Mouse (Mus musculus) CH12.LX (cell line): ENCODE data around the gene Fbxo10. TPM values are rescaled to one million over a fixed set of nuclear protein-coding genes. Genes with fewer than 3 reads are reported as not detected.

ENCODE experiments used
- DNase-seq: peaks from one replicate; pipeline ENCODE4 v3.0.0-alpha.2; 2013; ENCODE audit errors: extremely low read depth
- H3K27ac ChIP-seq: 2 replicates; pipeline ENCODE4 v1.5.1; 2012; ENCODE audit warnings: low read depth, mild to moderate bottlenecking, control low read depth, moderate library complexity; ENCODE audit not compliant: insufficient read depth
- H3K27me3 ChIP-seq: replicated peaks from 2 replicates; pipeline ENCODE3; 2012; ENCODE audit warnings: inconsistent platforms
- H3K36me3 ChIP-seq, 2 experiments: replicated peaks in 1 of 2; 2 replicates each; pipeline versions ENCODE3 to v1.6.1; 2012; ENCODE audit warnings: inconsistent platforms in 1 of 2, low read length in 1 of 2, mild to moderate bottlenecking in 1 of 2, mixed read lengths in 1 of 2, moderate library complexity in 1 of 2; ENCODE audit not compliant: control insufficient read depth in 1 of 2, insufficient read depth in 1 of 2
- H3K4me1 ChIP-seq, 2 experiments: 2 replicates each; pipeline ENCODE4 v1.6.1; 2012; ENCODE audit warnings: inconsistent platforms in 1 of 2, moderate library complexity in 1 of 2; ENCODE audit not compliant: insufficient read depth in 2 of 2, control insufficient read depth in 1 of 2
- H3K4me2 ChIP-seq: 2 replicates; pipeline ENCODE4 v1.6.1; 2012; ENCODE audit warnings: low read depth, mild to moderate bottlenecking, control low read depth; ENCODE audit not compliant: poor library complexity, insufficient read depth, severe bottlenecking
- H3K4me3 ChIP-seq, 3 experiments: fragments of 150-350 bp in 1 of 3; sonication (generic) in 1 of 3; replicated peaks in 1 of 3; 2 replicates each; pipeline versions ENCODE3 to v1.5.1; 2011 to 2012; ENCODE audit warnings: low read depth in 2 of 3, low read length in 2 of 3, mild to moderate bottlenecking in 2 of 3, moderate library complexity in 2 of 3, control low read depth in 1 of 3, improper control_type of control experiment in 1 of 3, inconsistent platforms in 1 of 3, mixed read lengths in 1 of 3; ENCODE audit not compliant: poor library complexity in 1 of 3
- H3K79me2 ChIP-seq: replicated peaks from 2 replicates; pipeline ENCODE4 v1.6.1; 2012; ENCODE audit warnings: mild to moderate bottlenecking, moderate library complexity; ENCODE audit not compliant: control insufficient read depth, poor library complexity, insufficient read depth, severe bottlenecking; ENCODE audit errors: extremely low read depth
- H3K9ac ChIP-seq: 2 replicates; pipeline ENCODE4 v1.6.1; 2012; ENCODE audit warnings: low read depth, mild to moderate bottlenecking, control low read depth, moderate library complexity; ENCODE audit not compliant: insufficient read depth
- H3K9me3 ChIP-seq: replicated peaks from 2 replicates; pipeline ENCODE3; 2012; ENCODE audit warnings: low read length, inconsistent platforms, mixed read lengths
- BHLHE40 ChIP-seq: IDR thresholded peaks from 2 replicates; pipeline ENCODE4 v1.6.1; 2011; ENCODE audit warnings: mild to moderate bottlenecking, low read depth, low read length, improper control_type of control experiment
- CHD1 ChIP-seq: IDR thresholded peaks from 2 replicates; pipeline ENCODE4 v1.6.1; 2012; ENCODE audit warnings: low read depth, low read length, improper control_type of control experiment, inconsistent platforms
- CHD2 ChIP-seq: IDR thresholded peaks from 2 replicates; pipeline ENCODE4 v1.6.1; 2011; ENCODE audit warnings: low read length, improper control_type of control experiment
- CTCF ChIP-seq, 2 experiments: IDR thresholded peaks in 1 of 2; conservative IDR thresholded peaks in 1 of 2; 2 replicates each; pipeline ENCODE4 v1.5.1; 2011 to 2012; ENCODE audit warnings: low read depth in 2 of 2, low read length in 2 of 2, improper control_type of control experiment in 1 of 2, inconsistent platforms in 1 of 2, mild to moderate bottlenecking in 1 of 2, moderate library complexity in 1 of 2
- E2F4 ChIP-seq: IDR thresholded peaks from 2 replicates; pipeline ENCODE4 v1.6.1; 2011; ENCODE audit warnings: low read depth, low read length, improper control_type of control experiment; ENCODE audit not compliant: insufficient replicate concordance
- ELF1 ChIP-seq: IDR thresholded peaks from 2 replicates; pipeline ENCODE4 v1.6.1; 2014; ENCODE audit warnings: low read depth, mild to moderate bottlenecking, inconsistent platforms, low read length, improper control_type of control experiment
- EP300 ChIP-seq: IDR thresholded peaks from 2 replicates; pipeline ENCODE4 v1.6.1; 2011; ENCODE audit warnings: low read length, improper control_type of control experiment
- ETS1 ChIP-seq: conservative IDR thresholded peaks from 2 replicates; pipeline ENCODE4 v1.6.1; 2012; ENCODE audit warnings: low read depth, mild to moderate bottlenecking, inconsistent platforms, low read length, improper control_type of control experiment, moderate library complexity
- GABPA ChIP-seq: IDR thresholded peaks from 2 replicates; pipeline ENCODE4 v1.6.1; 2012; ENCODE audit warnings: low read depth, low read length, improper control_type of control experiment, inconsistent platforms; ENCODE audit not compliant: insufficient replicate concordance
- HCFC1 ChIP-seq: IDR thresholded peaks from 2 replicates; pipeline ENCODE4 v1.6.1; 2012; ENCODE audit warnings: low read depth, mild to moderate bottlenecking, inconsistent platforms, low read length, improper control_type of control experiment
- IRF4 ChIP-seq: IDR thresholded peaks from 2 replicates; pipeline ENCODE4 v1.6.1; 2014; ENCODE audit warnings: low read depth, mild to moderate bottlenecking, inconsistent platforms, low read length, improper control_type of control experiment
- JUN ChIP-seq: IDR thresholded peaks from 2 replicates; pipeline ENCODE4 v1.6.1; 2011; ENCODE audit warnings: low read depth, mild to moderate bottlenecking, low read length, improper control_type of control experiment, moderate library complexity; ENCODE audit not compliant: insufficient read depth
- JUND ChIP-seq: conservative IDR thresholded peaks from 2 replicates; pipeline ENCODE4 v1.6.1; 2011; ENCODE audit warnings: low read depth, low read length, improper control_type of control experiment
- KAT2A ChIP-seq: IDR thresholded peaks from 2 replicates; pipeline ENCODE4 v1.6.1; 2012; ENCODE audit warnings: low read length, improper control_type of control experiment, inconsistent platforms; ENCODE audit not compliant: insufficient replicate concordance
- MAFK ChIP-seq: IDR thresholded peaks from 2 replicates; pipeline ENCODE4 v1.6.1; 2011; ENCODE audit warnings: low read length, improper control_type of control experiment; ENCODE audit not compliant: insufficient replicate concordance
- MAX ChIP-seq: IDR thresholded peaks from 2 replicates; pipeline ENCODE4 v1.6.1; 2011; ENCODE audit warnings: low read length, improper control_type of control experiment
- MAZ ChIP-seq: IDR thresholded peaks from 2 replicates; pipeline ENCODE4 v1.6.1; 2012; ENCODE audit warnings: low read depth, mild to moderate bottlenecking, inconsistent platforms, low read length, improper control_type of control experiment, moderate library complexity
- MEF2A ChIP-seq: IDR thresholded peaks from 2 replicates; pipeline ENCODE4 v1.6.1; 2014; ENCODE audit warnings: low read depth, mild to moderate bottlenecking, inconsistent platforms, low read length, improper control_type of control experiment, borderline replicate concordance
- MXI1 ChIP-seq: IDR thresholded peaks from 2 replicates; pipeline ENCODE4 v1.6.1; 2011; ENCODE audit warnings: mild to moderate bottlenecking, low read depth, low read length, improper control_type of control experiment
- MYC ChIP-seq: IDR thresholded peaks from 2 replicates; pipeline ENCODE4 v1.6.1; 2011; ENCODE audit warnings: low read depth, mild to moderate bottlenecking, improper control_type of control experiment, low read length
- NELFE ChIP-seq: IDR thresholded peaks from 2 replicates; pipeline ENCODE4 v1.6.1; 2011; ENCODE audit warnings: low read depth, low read length, improper control_type of control experiment
- NRF1 ChIP-seq: IDR thresholded peaks from 2 replicates; pipeline ENCODE4 v1.6.1; 2014; ENCODE audit warnings: low read depth, mild to moderate bottlenecking, inconsistent platforms, low read length, improper control_type of control experiment, moderate library complexity
- PAX5 ChIP-seq: IDR thresholded peaks from 2 replicates; pipeline ENCODE4 v1.6.1; 2012; ENCODE audit warnings: low read length, inconsistent platforms, mixed read lengths
- POLR2A ChIP-seq: IDR thresholded peaks from 2 replicates; pipeline ENCODE4 v1.6.1; 2011; ENCODE audit warnings: low read depth, mild to moderate bottlenecking, improper control_type of control experiment, low read length
- POLR2AphosphoS2 ChIP-seq: IDR thresholded peaks from 2 replicates; pipeline ENCODE4 v1.6.1; 2011; ENCODE audit warnings: low read depth, low read length, improper control_type of control experiment
- RAD21 ChIP-seq: IDR thresholded peaks from 2 replicates; pipeline ENCODE4 v1.6.1; 2011; ENCODE audit warnings: low read depth, mild to moderate bottlenecking, low read length, improper control_type of control experiment, moderate library complexity
- RCOR1 ChIP-seq: conservative IDR thresholded peaks from 2 replicates; pipeline ENCODE4 v1.6.1; 2012; ENCODE audit warnings: low read depth, mild to moderate bottlenecking, inconsistent platforms, low read length, improper control_type of control experiment
- SIN3A ChIP-seq: IDR thresholded peaks from 2 replicates; pipeline ENCODE4 v1.6.1; 2012; ENCODE audit warnings: low read length, improper control_type of control experiment, inconsistent platforms
- SMC3 ChIP-seq: IDR thresholded peaks from 2 replicates; pipeline ENCODE4 v1.6.1; 2011; ENCODE audit warnings: low read depth, low read length, improper control_type of control experiment
- TBP ChIP-seq: conservative IDR thresholded peaks from 2 replicates; pipeline ENCODE4 v1.6.1; 2011; ENCODE audit warnings: low read depth, low read length, improper control_type of control experiment
- TCF12 ChIP-seq: IDR thresholded peaks from 2 replicates; pipeline ENCODE4 v1.6.1; 2014; ENCODE audit warnings: low read depth, mild to moderate bottlenecking, inconsistent platforms, low read length, improper control_type of control experiment
- UBTF ChIP-seq: IDR thresholded peaks from 2 replicates; pipeline ENCODE4 v1.6.1; 2012; ENCODE audit warnings: low read depth, mild to moderate bottlenecking, inconsistent platforms, low read length, improper control_type of control experiment, moderate library complexity
- USF1 ChIP-seq: IDR thresholded peaks from 2 replicates; pipeline ENCODE4 v1.6.1; 2014; ENCODE audit warnings: low read depth, mild to moderate bottlenecking, inconsistent platforms, low read length, improper control_type of control experiment
- USF2 ChIP-seq: conservative IDR thresholded peaks from 2 replicates; pipeline ENCODE4 v1.6.1; 2011; ENCODE audit warnings: low read depth, low read length, improper control_type of control experiment
- ZC3H11A ChIP-seq: IDR thresholded peaks from 2 replicates; pipeline ENCODE4 v1.6.1; 2012; ENCODE audit warnings: low read depth, mild to moderate bottlenecking, inconsistent platforms, low read length, improper control_type of control experiment
- ZKSCAN1 ChIP-seq: IDR thresholded peaks from 2 replicates; pipeline ENCODE4 v1.6.1; 2012; ENCODE audit warnings: low read depth, inconsistent platforms, low read length, improper control_type of control experiment, borderline replicate concordance
- ZMIZ1 ChIP-seq: IDR thresholded peaks from 2 replicates; pipeline ENCODE4 v1.6.1; 2012; ENCODE audit warnings: low read depth, mild to moderate bottlenecking, inconsistent platforms, low read length, improper control_type of control experiment
- ZNF384 ChIP-seq: IDR thresholded peaks from 2 replicates; pipeline ENCODE4 v1.6.1; 2012; ENCODE audit warnings: low read depth, low read length, improper control_type of control experiment, inconsistent platforms
- dilution Hi-C: fragments of 300-500 bp; cut with MboI; formaldehyde crosslinking; loops from 2 replicates; pipeline ENCODE4 v1.14.3; 2020; ENCODE audit warnings: low sequenced_read_pairs; ENCODE audit not compliant: extremely low pct_unique_long_range_greater_than_20kb, extremely low pct_ligation_motif_present
- in situ Hi-C: fragments of 300-500 bp; cut with MboI; formaldehyde crosslinking; loops from 3 replicates; pipeline ENCODE4 v1.14.3; 2019; ENCODE audit warnings: low sequenced_read_pairs, low pct_ligation_motif_present, low pct_unique_long_range_greater_than_20kb, mixed read lengths
- polyA plus RNA-seq: library from polyadenylated mRNA; unstranded; fragments of >175 nt; gene quantifications from 2 replicates; pipeline ENCODE4 v1.2.1, GENCODE M21; 2012; ENCODE audit warnings: low read depth; ENCODE audit not compliant: insufficient read length
- total RNA-seq, 2 experiments: library from RNA; depleted of rRNA; stranded (reverse); fragments of 300-350 nt in 1 of 2; fragments of >200 nt in 1 of 2; gene quantifications; 2 replicates each; pipeline ENCODE4 v1.2.3; 2012 to 2014

Fbxo10 gene
- total RNA-seq (2012; rRNA removed) (0.97 and 1.4 TPM in 2 replicates), total RNA-seq (2014; rRNA removed) (0.39 and 0.49 TPM in 2 replicates), polyA plus RNA-seq (0.64 and 0.71 TPM in 2 replicates)

- Histone ChIP-seq H3K27me3 (peaks cover 9% of the 10 kb centered on the region), H3K4me1 (peaks cover 3 to 8% of the 10 kb centered on the region in 2 experiments; a peak in 2 of 4 replicates), H3K36me3 (no peaks in the 10 kb centered on the region), H3K9ac (peak within 1 kb of the TSS; percentile 60), H3K79me2 (no peaks in the 10 kb centered on the region), H3K4me3 (peak within 1 kb of the TSS; percentile 51 to 67 (median 58)), H3K4me2 (peak within 1 kb of the TSS; percentile 79), H3K9me3 (no peaks in the 10 kb centered on the region), H3K27ac (no peak within 1 kb of the TSS)
- DNase-seq = peak; percentile 75
- in situ Hi-C loops (no loop called here), dilution Hi-C loops (no loop called here)
- TF ChIP-seq SMC3 (no peak), NRF1 (peak; percentile 54; the same call in 1 of the 2 replicates), MAX (peak; percentile 74; the same call in 1 of the 2 replicates), EP300 (no peak), NELFE (peak; percentile 41), CTCF (conservative IDR thresholded peaks at IDR 0.05 in 1 of 2, IDR thresholded peaks at IDR 0.05 in 1 of 2; ENCODE audit: low read depth in 2 of 2, low read length in 2 of 2) (no peak), MAZ (no peak), GABPA (no peak), JUND (no peak), ETS1 (no peak), PAX5 (no peak), HCFC1 (0 out of 2 replicates have a peak, but pooled peaks have one; percentile 36), CHD2 (no peak), ZC3H11A (no peak), CHD1 (no peak), RAD21 (no peak), ZNF384 (no peak), POLR2A (peak; percentile 72), POLR2AphosphoS2 (no peak), E2F4 (no peak), MEF2A (no peak), SIN3A (no peak), JUN (no peak), ELF1 (no peak), ZKSCAN1 (no peak; the same call in 1 of the 2 replicates), IRF4 (no peak), UBTF (peak; percentile 61), MAFK (no peak), RCOR1 (no peak), KAT2A (no peak), MXI1 (no peak), USF1 (peak; percentile 97), MYC (no peak), TBP (no peak), TCF12 (0 out of 2 replicates have a peak, but pooled peaks have one; percentile 11), BHLHE40 (peak; percentile 74), USF2 (peak; percentile 81), ZMIZ1 (peak; percentile 55; the same call in 1 of the 2 replicates)
- TF ChIP-seq, all 38 proteins: peak for 11
Observed at GRCm38 (mm10) chr4:45084021-45084894, at the start of gene Fbxo10. TSS of gene Fbxo10 (minus strand) at chr4:45084604.
